Comparison of ENCODE assay signal across 28 mouse cellular contexts in genomic region chr17:53489007-53489378, GRCm38 (mm10). TPM values are rescaled to one million over a fixed set of nuclear protein-coding genes. Genes with fewer than 3 reads are reported as not detected.
"Had no signal": no experiment of that assay in that cellular context is flagged by ENCODE, and none has a peak within 500 bp of the region (broad histone marks: within the 10 kb centered on the region; RNA-seq: fewer than 3 reads in every experiment).

No protein-coding gene starts in this region.

- ATAC-seq: liver, embryonic 12.5 days; midbrain, embryonic 13.5 days; midbrain, embryonic 16.5 days had no signal

- H3K27ac ChIP-seq: kidney, embryonic 15.5 days; left cerebral cortex, adult 2 months; limb, embryonic 12.5 days; limb, embryonic 15.5 days; liver, embryonic 12.5 days; liver, embryonic 15.5 days; midbrain, embryonic 10.5 days; midbrain, embryonic 13.5 days; stomach, postnatal 0 days had no signal

- DNase-seq: kidney, adult 8-10 months; kidney, postnatal 10 days; kidney, postnatal 36 days; layer of hippocampus, postnatal 36 days; left cerebral cortex, postnatal 4 days; lung, adult 2 months; lung, postnatal 14 days; thymus, adult 2 months; thymus, postnatal 14 days; thymus, postnatal 4 days had no signal

- H3K4me3 ChIP-seq: kidney, embryonic 15.5 days; left cerebral cortex, adult 2 months; limb, embryonic 12.5 days; limb, embryonic 15.5 days; liver, embryonic 12.5 days; liver, embryonic 15.5 days; megakaryocyte, embryonic 14.5 days; midbrain, embryonic 10.5 days; midbrain, embryonic 13.5 days; myocyte had no signal

- H3K4me2 ChIP-seq: kidney, embryonic 15.5 days; limb, embryonic 12.5 days; limb, embryonic 15.5 days; liver, embryonic 12.5 days; liver, embryonic 15.5 days; midbrain, embryonic 13.5 days had no signal

- H3K4me1 ChIP-seq: kidney, embryonic 15.5 days; limb, embryonic 12.5 days; limb, embryonic 15.5 days; liver, embryonic 12.5 days; liver, embryonic 15.5 days; midbrain, embryonic 10.5 days; midbrain, embryonic 13.5 days had no signal

- H3K9me3 ChIP-seq: kidney, embryonic 15.5 days; limb, embryonic 12.5 days; limb, embryonic 15.5 days; liver, embryonic 12.5 days; liver, embryonic 15.5 days; megakaryocyte, embryonic 14.5 days; midbrain, embryonic 10.5 days; midbrain, embryonic 13.5 days had no signal

- H3K9ac ChIP-seq: kidney, embryonic 15.5 days; limb, embryonic 12.5 days; limb, embryonic 15.5 days; liver, embryonic 12.5 days; liver, embryonic 15.5 days; midbrain, embryonic 13.5 days had no signal

- H3K27me3 ChIP-seq: kidney, embryonic 15.5 days; limb, embryonic 12.5 days; limb, embryonic 15.5 days; liver, embryonic 12.5 days; liver, embryonic 15.5 days; megakaryocyte, embryonic 14.5 days; midbrain, embryonic 13.5 days had no signal

RNA-seq across cellular contexts. Expression of gene Efhb, which starts 25.9 kb away (rescaled TPM):
- total RNA-seq: monocyte, adult 5-6 weeks had no signal
- polyA plus RNA-seq: liver, embryonic 15.5 days had no signal

RNA-seq across cellular contexts. Expression of gene Pp2d1, which starts 50.3 kb away (rescaled TPM):
- total RNA-seq: layer of hippocampus, adult 8-10 months; layer of hippocampus, postnatal 10 days; layer of hippocampus, postnatal 36 days; left cerebral cortex, adult 2 months; left cerebral cortex, postnatal 10 days; left cerebral cortex, postnatal 4 days; monocyte, adult 5-6 weeks had no signal
- polyA plus RNA-seq: lung, adult 2 months; small intestine, adult 2 months; spleen, adult 2 months; thymus, adult 2 months had no signal
